Mouse (Mus musculus) kidney, postnatal 36 days (tissue): Measurements from ENCODE around the gene Gm20481.
"Not testable (repeated sequence)": the region's sequence is repeated elsewhere in the genome, so short reads cannot be mapped to it uniquely, and the experiment has no call there.

Source experiments
- DNase-seq, 2 experiments: peaks; one replicate each; pipeline ENCODE4 v3.0.0; 2021 to 2022; ENCODE audit warnings: mixed read lengths in 2 of 2

Gm20481 gene

GRCm38 (mm10) chr17:35005158-35005557 lies 35.4 kb downstream of the Gm20481 start:
- no peak for DNase-seq

GRCm38 (mm10) chr17:35005902-35006301 lies 36.2 kb downstream of the Gm20481 start:
- DNase-seq = not testable (repeated sequence)

GRCm38 (mm10) chr17:35007387-35007991 lies 37.8 kb downstream of the Gm20481 start:
- no peak for DNase-seq

DNA sequence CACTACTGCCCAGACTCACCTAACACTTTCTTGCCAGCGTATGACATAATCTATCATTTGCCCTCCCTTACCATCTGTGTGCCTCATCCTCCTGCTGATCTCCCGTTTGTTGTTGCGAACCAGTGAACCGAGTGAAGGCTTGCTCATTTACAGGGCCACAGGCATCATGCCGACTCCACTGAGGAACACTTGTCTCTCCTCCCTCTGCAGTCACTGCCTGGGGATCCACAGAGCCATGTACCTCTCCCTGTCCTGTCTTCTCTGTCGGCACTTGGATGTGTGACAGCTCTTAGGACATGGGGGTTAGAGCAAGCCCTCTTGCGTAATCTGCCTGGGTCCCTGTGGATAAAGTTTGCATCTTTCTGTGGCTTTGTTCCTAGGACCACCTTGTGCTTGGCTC lies 39.9 kb downstream of the Gm20481 start:
- no peak for DNase-seq

DNA sequence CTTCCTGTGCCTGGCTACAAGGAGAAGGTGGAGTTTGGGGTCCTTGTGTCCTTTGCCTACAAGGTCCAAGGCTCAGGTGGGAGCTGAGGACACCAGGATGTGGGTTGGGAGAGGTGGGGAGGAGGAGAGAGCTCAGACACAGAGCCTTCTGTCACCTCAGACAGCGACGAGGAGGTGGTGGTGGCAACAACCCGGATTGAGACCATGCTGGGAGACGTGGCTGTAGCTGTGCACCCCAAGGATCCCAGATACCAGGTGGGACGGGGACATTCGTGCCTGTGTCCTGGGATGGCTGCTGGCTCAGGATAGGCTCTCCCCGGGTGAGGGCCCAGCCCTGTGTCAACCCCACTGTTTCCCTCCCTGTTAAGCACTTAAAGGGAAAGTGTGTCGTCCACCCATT lies 41.7 kb downstream of the Gm20481 start:
- no peak for DNase-seq

GRCm38 (mm10) chr17:35012430-35012829 lies 42.7 kb downstream of the Gm20481 start:
- DNase-seq = no peak

GRCm38 (mm10) chr17:35013221-35013620 lies 43.5 kb downstream of the Gm20481 start:
- no peak for DNase-seq

DNA sequence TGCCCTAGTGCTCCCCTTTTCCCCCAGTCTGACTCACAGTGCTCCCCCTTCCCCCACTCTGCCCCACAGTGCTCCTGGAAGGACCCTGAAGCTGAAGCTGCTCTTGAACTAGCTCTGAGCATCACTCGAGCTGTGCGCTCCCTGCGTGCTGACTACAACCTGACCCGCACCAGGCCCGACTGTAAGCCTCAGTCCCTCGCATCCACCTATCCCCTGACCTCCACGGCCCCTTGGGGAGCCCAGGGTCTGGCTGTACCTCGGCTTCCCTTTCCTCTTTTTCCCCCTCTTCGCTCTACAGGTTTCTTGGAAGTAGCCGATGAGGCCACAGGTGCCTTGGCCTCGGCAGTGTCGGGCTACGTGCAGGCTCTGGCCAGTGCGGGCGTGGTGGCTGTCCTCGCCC lies 45.6 kb downstream of the Gm20481 start:
- no peak for DNase-seq

DNA sequence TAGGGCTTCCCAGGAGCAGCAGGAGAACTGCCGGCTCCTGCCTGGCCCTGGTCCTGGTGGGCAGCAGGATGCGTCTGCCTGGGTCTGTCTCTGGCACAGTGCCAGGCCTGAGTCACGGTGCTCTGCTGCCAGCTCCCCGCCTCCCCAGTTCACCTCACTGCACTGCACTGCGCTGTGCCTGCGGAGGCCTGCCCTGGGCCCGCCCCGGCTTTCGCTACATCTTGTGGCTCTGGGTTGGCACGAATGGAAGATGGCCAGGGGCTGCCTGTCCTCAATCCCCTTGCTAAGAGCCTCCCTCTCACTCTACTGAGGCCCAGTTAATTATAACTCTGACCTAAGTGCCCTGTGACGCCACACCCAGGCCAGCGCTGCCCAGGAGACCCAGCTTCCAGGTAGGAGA lies 46.7 kb downstream of the Gm20481 start, which contains the start of gene Vwa7:
TSS of gene Vwa7 (plus strand) at position 204 of the 400 bp plus-strand sequence.
- DNase-seq = peak; percentile 45 to 62

DNA sequence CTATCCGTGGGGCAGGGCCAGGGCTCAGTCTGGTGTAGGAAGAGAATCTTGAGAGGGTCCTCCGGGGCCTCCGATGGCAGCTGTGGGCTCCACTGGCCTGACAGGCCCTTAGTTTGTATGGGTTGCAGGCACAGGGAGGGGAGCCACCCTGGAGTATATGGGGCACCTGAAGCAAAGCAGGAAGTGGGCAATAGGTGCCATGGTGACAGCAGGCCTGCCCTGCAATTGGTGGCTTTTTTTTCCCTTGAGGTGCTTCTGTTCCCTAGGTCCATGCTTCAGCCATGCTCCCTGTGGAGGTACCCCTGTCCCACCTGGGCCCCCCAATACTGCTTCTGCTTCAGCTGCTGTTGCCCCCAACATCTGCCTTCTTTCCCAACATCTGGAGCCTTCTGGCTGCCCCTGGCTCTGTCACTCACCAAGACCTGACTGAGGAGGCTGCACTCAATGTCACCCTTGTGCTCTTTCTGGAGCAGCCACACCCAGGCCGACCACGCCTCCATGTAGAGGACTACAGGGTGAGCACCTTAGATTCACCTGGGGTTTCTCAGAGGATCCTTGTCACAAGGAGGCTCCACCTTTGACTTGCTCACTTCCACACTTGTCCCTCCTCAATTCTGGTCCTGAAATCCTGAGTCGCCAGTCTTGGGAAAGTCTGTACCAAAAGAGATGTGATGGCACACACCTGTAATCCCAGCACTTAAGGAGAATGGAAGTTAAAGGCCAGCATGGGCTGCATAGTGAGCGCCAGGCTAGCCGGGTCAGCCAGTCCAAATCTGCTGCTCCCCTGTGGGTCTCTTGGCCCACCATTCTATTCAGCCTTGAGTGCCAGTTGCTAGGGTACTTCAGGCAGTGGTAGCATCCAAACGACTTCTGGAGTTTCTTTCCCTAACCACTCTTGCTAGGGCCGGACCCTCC lies 47.3 kb downstream of the Gm20481 start:
- no peak for DNase-seq

DNA sequence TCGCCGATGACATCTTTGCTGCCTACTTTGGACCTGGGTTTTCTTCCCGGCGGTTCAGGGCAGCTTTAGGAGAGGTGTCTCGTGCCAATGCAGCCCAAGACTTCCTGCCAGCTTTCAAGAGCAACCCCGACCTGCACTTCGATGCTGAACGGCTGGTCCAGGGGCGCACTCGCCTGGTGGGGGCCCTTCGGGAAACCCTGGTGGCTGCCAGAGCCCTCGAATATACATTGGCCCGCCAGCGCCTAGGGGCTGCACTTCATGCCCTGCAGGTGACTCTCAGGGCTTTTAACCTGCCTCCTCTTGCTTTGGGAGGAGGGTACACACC lies 48.0 kb downstream of the Gm20481 start:
- DNase-seq = no peak

- no peak for DNase-seq
Observed at GRCm38 (mm10) chr17:35018171-35018570, 48.5 kb downstream of the Gm20481 start.

DNA sequence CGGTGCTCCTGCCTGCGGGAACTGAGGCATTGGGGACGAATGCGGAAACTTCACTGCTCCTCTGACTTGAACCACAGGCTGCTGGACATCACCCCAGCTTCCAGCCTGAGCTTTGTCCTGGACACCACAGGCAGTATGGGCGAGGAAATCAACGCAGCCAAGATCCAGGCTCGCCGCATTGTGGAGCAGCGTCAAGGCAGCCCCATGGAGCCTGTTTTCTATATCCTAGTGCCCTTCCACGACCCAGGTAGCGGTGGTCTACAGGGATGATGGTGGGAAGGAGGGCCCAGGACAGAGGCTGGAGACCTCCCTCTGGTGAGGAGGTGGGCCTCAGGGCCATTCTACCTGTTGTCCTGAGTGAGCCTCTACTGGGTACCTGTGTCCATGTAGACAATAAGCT lies 50.2 kb downstream of the Gm20481 start:
- no peak for DNase-seq

GRCm38 (mm10) chr17:35020551-35020950 lies 50.8 kb downstream of the Gm20481 start:
- DNase-seq = no peak

DNA sequence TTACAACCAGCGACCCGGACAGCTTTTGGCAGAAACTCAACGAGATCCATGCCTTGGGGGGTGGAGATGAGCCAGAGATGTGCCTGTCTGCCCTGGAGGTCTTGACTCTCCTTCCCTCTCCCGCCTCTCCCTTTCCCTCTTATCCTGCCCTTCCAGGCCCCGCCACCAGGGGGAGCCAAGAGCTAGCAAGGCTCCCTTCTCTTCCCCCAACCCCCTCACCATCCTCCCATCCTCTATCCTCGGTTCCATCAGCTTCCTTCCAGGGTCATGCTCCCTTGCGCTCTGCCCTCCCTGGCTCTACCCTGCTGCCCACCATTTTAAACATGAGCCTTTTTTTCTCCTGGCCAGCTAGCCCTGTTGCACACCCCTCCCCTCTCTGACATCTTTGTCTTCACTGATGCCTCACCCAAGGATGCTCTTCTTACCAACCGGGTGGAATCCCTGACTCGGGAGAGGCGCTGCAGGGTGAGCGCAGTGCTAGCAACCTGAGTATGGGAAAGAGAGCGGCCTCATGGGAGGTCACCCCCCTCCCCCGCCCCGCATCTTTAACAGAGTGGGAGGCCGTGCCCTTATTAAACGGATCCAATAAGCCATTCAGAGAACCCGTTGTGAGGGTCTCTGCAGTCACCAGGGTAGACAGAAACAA lies 51.6 kb downstream of the Gm20481 start:
- DNase-seq = peak; percentile 87 to 95
